Mouse (Mus musculus) mature B cell (primary cell): ENCODE measurements around the gene Smim11.

Experiments
- in situ Hi-C: fragments of 300-500 bp; cut with MboI; formaldehyde crosslinking; loops from 2 replicates; pipeline ENCODE4 v1.14.3; 2019

The Smim11 gene

GRCm38 (mm10) chr16:92319353-92320109 lies 18.4 kb downstream of the Smim11 start:
- in situ Hi-C loops: no loop called here

GRCm38 (mm10) chr16:92320361-92320760 lies 19.3 kb downstream of the Smim11 start:
- in situ Hi-C loops: no loop called here

- in situ Hi-C loops: no loop called here
These were observed 20.3 kb downstream of the Smim11 start, which contains the start of gene Fam243 for GRCm38 (mm10) chr16:92321341-92321740. Gene Fam243, minus strand, starts transcription at chr16:92321441.

DNA sequence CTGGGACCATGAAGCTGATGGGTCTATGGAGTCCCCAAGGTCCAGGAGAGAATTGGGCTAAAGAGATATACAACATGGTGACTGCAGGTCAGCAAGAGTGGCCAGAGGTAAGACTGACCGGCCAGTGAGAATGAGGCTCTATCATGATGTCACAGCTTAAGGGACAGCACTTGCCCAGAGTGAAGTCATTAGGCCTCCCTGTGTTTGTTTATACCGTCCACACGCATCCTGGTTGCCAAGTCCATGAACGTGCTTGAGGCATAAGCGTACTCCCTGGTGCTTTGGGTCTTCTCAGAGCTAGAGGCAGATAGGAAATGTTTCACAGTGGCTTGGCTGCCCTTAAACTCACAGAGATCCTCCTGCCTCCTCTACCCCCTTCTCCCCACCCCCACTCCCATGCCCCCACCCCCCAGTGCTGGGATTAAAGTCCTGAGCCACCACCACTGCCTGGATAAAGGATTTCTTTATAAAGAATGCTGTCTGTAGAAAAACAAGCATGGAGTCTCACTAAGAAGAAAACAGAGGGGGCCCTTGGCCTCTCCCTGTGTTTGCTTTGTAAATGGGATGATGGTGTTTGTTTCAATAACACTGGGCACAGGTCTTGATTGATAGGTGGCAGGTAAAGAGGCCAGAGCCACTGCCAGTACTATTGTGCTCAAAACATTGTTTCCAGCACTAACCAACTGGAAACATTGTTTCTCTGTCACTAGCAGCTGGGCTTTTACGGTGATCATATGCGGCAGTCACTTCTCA lies 23.4 kb downstream of the Smim11 start:
- in situ Hi-C loops: no loop called here

DNA sequence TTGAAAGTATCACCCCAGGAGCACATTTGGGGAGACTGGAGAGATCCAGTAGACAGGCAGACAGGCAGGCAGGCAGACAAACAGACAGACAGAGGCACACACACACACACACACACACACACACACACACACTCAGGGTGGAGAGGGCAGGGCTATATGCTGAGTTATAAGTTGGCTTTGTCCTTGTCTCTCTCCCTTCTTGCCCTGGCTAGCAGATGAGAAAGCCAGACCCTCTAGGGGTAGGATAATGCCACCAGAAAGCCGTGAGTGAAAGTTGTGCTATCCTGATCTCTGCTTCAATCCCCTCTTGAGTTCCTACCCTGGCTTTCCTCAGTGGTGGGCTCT lies 23.9 kb downstream of the Smim11 start:
- in situ Hi-C loops: no loop called here

DNA sequence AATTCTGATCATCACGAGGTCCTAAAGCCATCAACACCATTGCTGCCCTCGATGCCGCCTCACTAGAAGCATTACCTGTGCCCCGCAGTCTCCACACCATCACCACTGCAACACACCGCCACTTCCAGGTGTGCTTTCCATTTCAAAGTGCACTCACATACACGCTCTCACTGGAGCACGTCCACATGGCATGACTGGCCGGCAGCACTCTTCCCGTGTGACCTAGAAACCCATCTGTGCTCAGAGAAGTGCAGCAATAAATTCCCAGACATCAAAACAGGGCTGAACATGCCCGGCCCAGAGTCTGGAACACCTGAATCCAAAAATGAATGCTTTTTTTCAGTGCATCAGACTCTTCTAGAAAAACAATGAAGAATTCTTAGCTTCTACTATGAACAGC lies 26.8 kb downstream of the Smim11 start:
- in situ Hi-C loops: no loop called here

- in situ Hi-C loops: no loop called here
These were observed 29.9 kb downstream of the Smim11 start for GRCm38 (mm10) chr16:92330966-92331365.

DNA sequence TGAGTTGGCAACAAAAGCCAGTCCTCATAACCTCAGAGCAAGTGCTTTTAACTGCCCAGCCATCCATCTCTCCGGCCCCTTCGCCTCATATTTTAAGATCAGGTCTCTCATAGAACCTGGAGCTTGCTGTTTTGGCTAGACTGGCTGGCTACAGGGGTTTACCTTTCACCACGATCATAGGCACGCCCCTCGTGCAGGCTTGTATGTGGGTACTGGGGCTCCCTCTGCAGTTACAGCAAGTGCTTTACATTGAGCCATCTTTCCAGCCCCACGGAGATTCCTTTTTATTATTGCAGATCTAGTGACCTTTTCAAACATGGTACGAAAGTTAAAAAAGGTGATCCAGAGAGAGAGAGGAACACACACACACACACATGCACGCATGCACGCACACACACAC lies 33.5 kb downstream of the Smim11 start:
- in situ Hi-C loops: no loop called here

GRCm38 (mm10) chr16:92336280-92336679 lies 35.2 kb downstream of the Smim11 start:
- in situ Hi-C loops: no loop called here

- in situ Hi-C loops: no loop called here
These were observed 39.8 kb downstream of the Smim11 start for GRCm38 (mm10) chr16:92340612-92341511.

- in situ Hi-C loops: no loop called here
These were observed 44.1 kb downstream of the Smim11 start for GRCm38 (mm10) chr16:92345177-92345576.

DNA sequence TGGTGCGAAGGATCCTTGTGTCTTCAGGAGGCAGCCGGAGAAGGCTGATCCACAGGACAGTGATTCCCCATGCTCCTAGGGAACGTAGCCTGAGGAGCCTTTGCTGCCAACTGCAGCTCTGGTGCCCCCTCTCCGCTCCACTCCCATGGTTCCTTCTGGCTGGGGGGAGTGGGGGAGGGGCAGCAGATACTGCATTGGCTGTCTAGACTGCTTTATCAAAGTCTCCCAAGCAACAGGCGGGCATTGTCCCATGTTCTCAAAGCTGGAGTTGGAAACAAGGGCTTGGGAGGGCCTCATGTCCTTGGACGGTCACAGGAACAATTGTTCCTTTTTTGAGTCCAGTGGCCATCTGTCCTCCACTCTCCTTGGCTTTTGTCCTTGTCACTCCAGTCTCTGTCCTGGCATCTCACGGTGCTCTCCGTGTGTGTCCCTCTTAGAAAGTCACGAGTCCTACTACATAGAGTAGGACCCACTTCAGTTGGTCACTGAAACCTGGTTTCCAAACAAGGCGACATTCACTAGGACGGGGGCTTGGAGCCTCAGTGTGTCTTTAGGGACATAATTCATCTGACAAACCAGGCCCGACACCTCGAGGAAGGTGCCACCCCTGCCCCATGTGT lies 45.3 kb downstream of the Smim11 start:
- in situ Hi-C loops: no loop called here

DNA sequence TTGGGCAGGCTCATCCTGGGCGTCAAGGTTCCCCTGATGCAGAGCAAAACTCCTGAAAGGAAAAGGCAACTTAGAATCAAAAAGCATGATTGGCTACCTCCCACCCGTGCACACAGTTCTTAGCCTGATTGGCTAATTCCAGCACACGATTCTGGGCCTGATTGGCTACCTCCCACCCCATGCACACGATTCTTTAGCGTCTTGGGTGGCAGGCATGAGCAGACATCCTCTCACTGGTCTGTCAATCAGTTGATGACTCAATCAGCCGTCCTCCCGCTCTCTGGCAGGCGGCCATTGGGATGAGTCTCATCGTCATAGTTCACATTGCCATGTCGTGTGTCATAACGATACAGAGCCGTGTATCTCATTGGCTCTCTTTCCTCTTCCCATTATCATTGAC lies 47.9 kb downstream of the Smim11 start:
- in situ Hi-C loops: no loop called here

DNA sequence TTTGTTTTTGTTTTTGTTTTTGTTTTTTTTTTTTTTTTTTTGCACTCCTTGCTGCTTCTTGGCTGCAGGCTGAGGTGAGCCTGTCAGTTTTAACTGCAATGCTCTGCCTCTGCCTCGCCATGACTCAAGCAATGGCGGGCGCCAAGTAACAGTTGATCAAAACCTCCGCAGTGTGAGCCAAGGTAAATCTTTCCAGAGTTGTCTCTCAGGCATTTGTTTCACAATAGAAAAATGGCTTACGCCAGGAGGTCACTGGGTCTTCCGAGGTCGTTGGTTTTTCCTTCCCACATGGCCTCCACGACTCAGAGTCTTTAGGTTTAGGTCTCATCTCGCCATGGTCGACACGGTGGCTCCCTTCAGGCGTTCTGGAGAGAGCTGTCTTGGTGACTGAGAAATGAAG lies 52.2 kb downstream of the Smim11 start:
- in situ Hi-C loops: no loop called here

GRCm38 (mm10) chr16:92353897-92354296 lies 52.8 kb downstream of the Smim11 start:
- in situ Hi-C loops: no loop called here

DNA sequence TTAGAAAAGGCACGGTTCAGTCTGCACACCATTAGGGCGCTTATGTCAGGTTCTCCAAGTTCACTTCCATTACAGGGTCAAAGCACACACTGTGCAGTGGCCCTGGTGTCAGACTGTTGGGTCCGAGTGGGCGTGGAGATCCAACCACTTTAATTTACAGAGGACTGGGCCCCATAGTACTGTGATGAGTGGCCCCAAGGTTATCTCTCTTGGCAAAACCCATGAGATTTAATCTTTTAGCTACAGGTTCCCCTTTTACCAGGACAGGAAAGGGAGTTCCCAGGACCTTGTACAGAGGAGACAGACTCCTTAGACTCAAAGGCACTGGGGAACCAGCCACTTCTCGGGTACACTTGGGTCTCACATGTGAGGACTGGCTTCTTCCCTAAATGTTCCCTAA lies 54.3 kb downstream of the Smim11 start:
- in situ Hi-C loops: no loop called here

DNA sequence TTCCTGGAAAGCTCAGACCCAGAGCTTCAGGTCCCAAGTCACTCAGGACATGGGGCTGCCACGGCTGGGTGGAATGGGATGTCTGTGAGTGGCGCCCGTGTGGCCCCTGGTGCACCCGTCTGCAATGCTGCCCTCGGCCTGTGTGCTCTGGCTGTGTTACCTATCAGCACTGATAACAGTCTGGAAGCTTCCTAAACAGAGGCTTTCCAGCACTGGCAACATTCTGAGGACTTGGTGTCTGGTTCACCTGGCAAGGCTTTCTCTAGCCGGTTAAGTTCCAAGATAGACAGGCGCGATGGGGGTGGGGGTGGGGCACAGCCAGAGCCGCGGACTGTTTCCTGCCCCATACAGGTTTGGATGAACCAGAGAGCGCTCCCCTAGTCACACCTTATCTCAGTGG lies 54.9 kb downstream of the Smim11 start:
- in situ Hi-C loops: no loop called here

DNA sequence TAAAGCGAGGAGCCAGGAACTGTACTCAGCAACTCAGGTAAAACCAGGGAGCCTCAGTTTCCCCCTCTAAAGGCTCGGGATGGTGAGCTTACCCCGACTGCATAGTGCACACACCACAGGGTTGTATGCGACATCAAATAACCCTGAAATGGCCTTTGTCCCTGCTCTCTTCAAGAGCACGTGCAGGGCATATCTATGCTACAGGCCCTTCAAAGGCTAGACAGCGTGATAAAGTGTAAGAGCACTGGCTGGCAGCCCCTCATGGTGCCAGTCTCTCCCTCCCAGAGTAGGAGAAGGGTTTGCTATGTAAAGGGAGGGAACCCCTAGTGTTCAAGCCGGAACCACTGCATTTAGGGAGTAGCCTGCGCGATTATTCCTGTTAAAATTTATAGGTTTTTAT lies 55.9 kb downstream of the Smim11 start:
- in situ Hi-C loops: no loop called here

DNA sequence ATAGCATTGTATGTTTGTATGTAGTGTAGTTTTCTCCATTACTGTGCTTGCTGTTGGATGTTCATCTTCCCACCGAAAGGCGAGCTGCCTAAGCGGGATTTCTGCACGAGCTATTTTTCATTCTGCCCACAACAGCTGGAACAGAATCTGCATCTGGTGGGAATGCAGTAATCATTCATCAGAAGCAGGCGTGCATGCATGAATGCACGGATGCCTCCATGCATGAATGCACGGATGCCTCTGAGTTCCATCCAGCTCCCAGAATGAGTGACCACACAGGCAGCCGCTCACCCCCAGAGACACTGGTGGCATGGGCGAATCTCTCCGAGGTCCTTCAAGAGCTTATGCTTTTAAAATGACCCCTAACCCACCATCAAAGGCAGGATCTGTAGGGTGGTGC lies 56.5 kb downstream of the Smim11 start:
- in situ Hi-C loops: no loop called here

DNA sequence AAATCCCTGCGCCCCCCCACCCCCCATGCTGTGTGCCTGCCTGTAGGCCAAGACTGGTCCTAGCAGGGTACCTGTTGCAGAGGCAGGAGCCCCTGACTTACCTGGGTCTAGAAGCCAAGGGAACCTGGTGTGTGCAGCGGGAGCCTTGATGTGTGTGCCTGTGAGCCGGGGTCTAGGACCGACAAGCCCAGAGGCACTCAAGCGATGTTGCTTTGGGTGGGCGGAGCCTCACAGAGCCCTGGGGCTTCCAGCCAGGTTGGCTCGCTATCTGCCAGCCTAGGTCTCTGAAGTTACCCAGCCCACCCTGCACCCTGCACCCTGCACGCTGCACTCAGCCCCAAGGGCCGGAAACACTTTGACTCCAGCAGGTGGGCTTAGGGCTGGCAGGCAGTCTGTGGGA lies 57.6 kb downstream of the Smim11 start:
- in situ Hi-C loops: no loop called here

DNA sequence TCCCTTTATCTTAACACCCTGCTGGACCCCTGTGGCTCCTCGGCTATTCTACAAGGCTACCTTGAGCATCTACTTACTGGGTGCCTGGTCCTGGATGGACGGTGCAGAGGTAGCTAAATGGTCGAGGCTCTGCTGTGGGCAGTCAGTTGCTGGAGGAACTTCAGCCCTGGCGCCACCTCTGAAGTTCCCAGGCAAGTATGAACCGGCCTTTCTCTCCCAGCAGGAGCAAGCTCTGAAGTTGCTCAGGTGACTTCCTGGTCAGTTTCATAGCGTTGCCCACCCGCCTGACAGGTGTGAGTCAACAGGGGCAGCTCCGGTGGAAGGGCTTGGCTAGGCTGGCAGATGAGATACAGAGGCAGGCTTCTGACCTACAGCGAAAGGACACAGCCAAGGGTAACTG lies 58.1 kb downstream of the Smim11 start, which contains the start of gene Kcne1:
Gene Kcne1 (minus strand): TSS at position 240 of the 400 bp plus-strand sequence.
- in situ Hi-C loops: no loop called here

DNA sequence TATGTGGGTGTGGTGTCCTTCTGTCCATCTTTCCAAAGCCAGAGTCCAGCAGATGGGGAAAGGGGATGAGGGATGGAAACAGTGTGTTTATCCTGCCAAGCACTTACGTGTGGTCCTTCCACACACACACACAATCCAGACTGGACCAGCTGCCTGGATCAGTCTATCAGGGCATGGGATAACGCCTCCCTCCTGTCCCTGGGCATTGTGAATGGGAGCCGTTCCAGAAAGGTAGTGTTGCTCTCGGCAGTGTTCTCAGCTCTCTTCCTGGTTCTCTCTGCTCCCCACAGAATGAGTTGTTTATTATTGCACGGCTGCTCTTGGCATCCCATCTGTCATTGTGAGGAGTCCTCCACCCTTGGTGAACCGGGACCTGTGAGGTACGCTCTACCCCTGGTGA lies 59.6 kb downstream of the Smim11 start:
- in situ Hi-C loops: no loop called here
